Mouse (Mus musculus): ENCODE results near the gene Allc. TPM values are rescaled to one million over a fixed set of nuclear protein-coding genes. Genes with fewer than 3 reads are reported as not detected.

Gene Allc
- polyA plus RNA-seq, 2 experiments = not detected

DNA sequence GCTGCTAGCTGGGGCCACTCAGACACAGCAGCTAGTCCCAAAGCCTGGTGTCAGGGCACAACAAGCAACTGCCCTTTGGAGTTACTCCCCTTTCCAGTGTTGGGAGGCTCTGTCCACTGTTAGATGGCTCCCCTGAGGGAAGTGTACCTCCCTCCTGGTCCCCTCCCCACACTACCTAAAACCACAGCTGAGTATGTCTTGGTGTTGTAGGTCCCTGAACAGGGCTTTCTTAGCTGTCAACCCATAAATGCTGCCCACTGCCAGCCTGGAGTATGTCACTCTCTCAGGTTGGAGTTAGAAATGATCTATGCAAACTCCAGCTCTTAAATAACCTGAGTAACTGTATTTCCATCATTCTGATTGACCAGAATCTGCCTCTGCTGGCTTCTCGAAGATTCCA lies 40.3 kb upstream of the Allc start:
- Histone ChIP-seq H3K4me1 (ENCODE audit: control insufficient read depth, insufficient read depth, low read length) (no peaks in the 10 kb centered on the region), H3K4me2 (replicated peaks; ENCODE audit: low read depth, low read length, severe bottlenecking) (no peak overlapping the region), H3K36me3 (ENCODE audit: control insufficient read depth, insufficient read depth, low read length) (no peaks in the 10 kb centered on the region), H3K4me3 (replicated peaks; ENCODE audit: low read length) (no peak overlapping the region), H3K9ac (ENCODE audit: low read depth, low read length, severe bottlenecking) (no peak overlapping the region), H3K27ac (replicated peaks; ENCODE audit: low read depth, low read length) (no peak overlapping the region), H3K9me3 (ENCODE audit: control insufficient read depth, low read length) (no peaks in the 10 kb centered on the region), H3K27me3 (ENCODE audit: control insufficient read depth, insufficient read depth, low read length) (no peaks in the 10 kb centered on the region)
- no peak for TF ChIP-seq POLR2A (IDR thresholded peaks at IDR 0.05; ENCODE audit: borderline replicate concordance, extremely low read depth, insufficient read depth, insufficient read length)
- DNase-seq (ENCODE audit: low spot score) (no peak), ATAC-seq (ENCODE audit: low FRiP score, low read depth) (no peak)
- WGBS = 77% methylated on average over 1 of the region's 1 CpGs

DNA sequence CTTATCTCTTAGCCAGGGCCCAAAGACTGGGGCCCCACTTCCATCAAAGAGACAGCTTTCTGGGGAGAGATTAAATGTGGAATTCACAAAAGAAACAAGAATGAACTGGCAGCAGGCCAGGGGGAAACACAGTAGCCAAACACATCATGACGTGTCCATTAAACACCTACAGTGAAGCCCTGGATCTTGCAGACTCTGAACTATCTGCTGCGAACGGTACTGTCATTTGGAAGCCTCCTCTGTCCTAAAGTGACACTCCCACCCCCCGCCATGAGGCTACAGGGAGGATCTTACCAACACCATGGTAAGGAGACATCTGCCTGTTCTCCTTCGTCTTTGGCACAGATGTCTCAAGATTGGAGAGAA lies 39.8 kb upstream of the Allc start:
- ATAC-seq (ENCODE audit: low FRiP score, low read depth) (no peak), DNase-seq (ENCODE audit: low spot score) (no peak)
- H3K4me3 ChIP-seq (replicated peaks; ENCODE audit: low read length) = no peak overlapping the region
- H3K9me3 ChIP-seq (ENCODE audit: control insufficient read depth, low read length) = no peaks in the 10 kb centered on the region
- no peak overlapping the region for H3K4me2 ChIP-seq (replicated peaks; ENCODE audit: low read depth, low read length, severe bottlenecking)
- no peaks in the 10 kb centered on the region for H3K36me3 ChIP-seq (ENCODE audit: control insufficient read depth, insufficient read depth, low read length)
- H3K27me3 ChIP-seq (ENCODE audit: control insufficient read depth, insufficient read depth, low read length) = no peaks in the 10 kb centered on the region
- WGBS = 58% methylated on average over 5 of the region's 5 CpGs
- no peak overlapping the region for H3K27ac ChIP-seq (replicated peaks; ENCODE audit: low read depth, low read length)
- H3K4me1 ChIP-seq (ENCODE audit: control insufficient read depth, insufficient read depth, low read length) = no peaks in the 10 kb centered on the region
- H3K9ac ChIP-seq (ENCODE audit: low read depth, low read length, severe bottlenecking) = no peak overlapping the region
- TF ChIP-seq POLR2A (IDR thresholded peaks at IDR 0.05; ENCODE audit: borderline replicate concordance, extremely low read depth, insufficient read depth, insufficient read length) = no peak

DNA sequence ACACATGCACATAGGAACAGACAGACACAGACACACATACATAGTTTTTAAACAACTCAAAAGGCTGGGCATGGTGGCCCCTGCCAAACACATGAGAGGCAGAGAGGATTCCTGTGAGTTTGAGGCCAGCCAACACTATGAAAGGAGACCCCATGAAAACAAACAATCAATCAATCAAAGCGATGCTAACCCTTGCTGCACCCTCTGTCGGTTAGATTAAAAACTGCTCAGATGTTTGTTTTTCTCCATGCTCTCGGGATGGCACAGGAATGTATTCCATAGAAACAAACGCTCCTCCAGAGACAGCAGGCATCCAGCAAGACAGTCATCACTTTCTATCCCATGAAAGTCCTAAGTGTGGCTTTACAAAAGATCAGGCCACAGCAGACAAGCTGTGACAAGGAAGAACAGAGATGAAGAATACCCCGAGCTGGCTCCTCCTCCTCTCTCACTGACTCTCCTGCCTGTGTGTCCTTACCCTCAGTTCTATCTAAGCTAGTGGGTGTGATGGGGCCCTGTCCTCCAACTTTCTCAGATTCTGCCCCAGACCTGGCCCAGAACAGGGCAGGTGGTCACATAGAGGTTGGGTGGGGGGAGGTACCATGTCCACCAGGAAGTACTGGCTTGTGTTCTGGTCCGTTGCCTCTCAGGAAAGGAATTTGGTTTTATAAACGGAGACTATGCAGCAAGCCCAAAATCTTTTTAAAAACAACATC lies 39.3 kb upstream of the Allc start:
- Histone ChIP-seq H3K27ac (replicated peaks; ENCODE audit: low read depth, low read length) (no peak overlapping the region), H3K4me3 (replicated peaks; ENCODE audit: low read length) (no peak overlapping the region), H3K4me2 (replicated peaks; ENCODE audit: low read depth, low read length, severe bottlenecking) (no peak overlapping the region), H3K27me3 (ENCODE audit: control insufficient read depth, insufficient read depth, low read length) (no peaks in the 10 kb centered on the region), H3K4me1 (ENCODE audit: control insufficient read depth, insufficient read depth, low read length) (no peaks in the 10 kb centered on the region), H3K9ac (ENCODE audit: low read depth, low read length, severe bottlenecking) (no peak overlapping the region), H3K9me3 (ENCODE audit: control insufficient read depth, low read length) (no peaks in the 10 kb centered on the region), H3K36me3 (ENCODE audit: control insufficient read depth, insufficient read depth, low read length) (no peaks in the 10 kb centered on the region)
- 34% methylated on average over 7 of the region's 7 CpGs for WGBS
- DNase-seq (ENCODE audit: low spot score) (no peak), ATAC-seq (ENCODE audit: low FRiP score, low read depth) (no peak)
- TF ChIP-seq POLR2A (IDR thresholded peaks at IDR 0.05; ENCODE audit: borderline replicate concordance, extremely low read depth, insufficient read depth, insufficient read length) = no peak

DNA sequence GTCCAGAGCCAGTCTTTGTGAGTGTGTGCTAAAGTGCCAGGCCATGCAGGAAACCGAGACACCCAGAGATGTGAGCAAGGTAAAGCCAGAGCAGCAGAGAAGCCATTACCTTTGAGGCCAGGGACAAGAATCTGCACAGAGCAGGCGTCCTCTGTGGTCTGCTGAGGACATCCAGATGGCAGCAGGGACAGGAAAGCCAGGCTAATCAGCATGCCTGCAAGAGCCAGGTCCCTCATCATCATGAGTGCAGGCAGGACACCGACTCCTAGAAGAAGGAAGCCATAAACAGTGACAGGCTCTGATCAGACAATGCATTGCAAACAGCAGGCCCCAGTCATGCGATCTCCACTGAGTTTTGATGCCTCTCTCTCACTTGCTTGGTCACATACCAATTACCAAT lies 35.0 kb upstream of the Allc start:
- Histone ChIP-seq H3K36me3 (ENCODE audit: control insufficient read depth, insufficient read depth, low read length) (no peaks in the 10 kb centered on the region), H3K4me3 (replicated peaks; ENCODE audit: low read length) (no peak overlapping the region), H3K9ac (ENCODE audit: low read depth, low read length, severe bottlenecking) (no peak overlapping the region), H3K27me3 (ENCODE audit: control insufficient read depth, insufficient read depth, low read length) (no peaks in the 10 kb centered on the region), H3K4me1 (ENCODE audit: control insufficient read depth, insufficient read depth, low read length) (no peaks in the 10 kb centered on the region), H3K4me2 (replicated peaks; ENCODE audit: low read depth, low read length, severe bottlenecking) (no peak overlapping the region), H3K9me3 (ENCODE audit: control insufficient read depth, low read length) (no peaks in the 10 kb centered on the region), H3K27ac (replicated peaks; ENCODE audit: low read depth, low read length) (no peak overlapping the region)
- 40% methylated on average over 4 of the region's 4 CpGs for WGBS
- ATAC-seq (ENCODE audit: low FRiP score, low read depth) (no peak), DNase-seq (ENCODE audit: low spot score) (no peak)
- TF ChIP-seq POLR2A (IDR thresholded peaks at IDR 0.05; ENCODE audit: borderline replicate concordance, extremely low read depth, insufficient read depth, insufficient read length) = no peak

DNA sequence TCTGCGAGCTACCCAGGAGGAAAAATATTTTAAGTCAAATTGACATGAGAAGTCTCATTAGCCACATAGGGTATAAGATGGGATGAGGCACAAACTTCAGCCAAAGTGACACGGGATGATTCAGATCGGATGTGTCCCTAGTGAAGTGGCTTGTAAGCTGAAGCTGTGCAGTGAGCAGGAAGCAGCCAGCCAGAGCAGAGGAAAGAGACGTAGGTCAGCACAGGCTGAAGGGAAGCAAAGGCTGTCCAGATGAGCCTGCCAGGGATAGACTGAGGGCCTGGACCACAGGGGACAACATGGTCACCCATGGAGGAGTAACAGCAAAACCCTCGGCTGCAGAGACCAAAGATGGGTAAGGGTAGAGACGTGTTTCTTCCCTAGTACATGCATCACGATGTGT lies 32.1 kb upstream of the Allc start:
- no peak for TF ChIP-seq POLR2A (IDR thresholded peaks at IDR 0.05; ENCODE audit: borderline replicate concordance, extremely low read depth, insufficient read depth, insufficient read length)
- no peaks in the 10 kb centered on the region for H3K27me3 ChIP-seq (ENCODE audit: control insufficient read depth, insufficient read depth, low read length)
- ATAC-seq (ENCODE audit: low FRiP score, low read depth) (no peak), DNase-seq (ENCODE audit: low spot score) (no peak)
- H3K9ac ChIP-seq (ENCODE audit: low read depth, low read length, severe bottlenecking) = no peak overlapping the region
- no peak overlapping the region for H3K4me3 ChIP-seq (replicated peaks; ENCODE audit: low read length)
- H3K27ac ChIP-seq (replicated peaks; ENCODE audit: low read depth, low read length) = no peak overlapping the region
- no peak overlapping the region for H3K4me2 ChIP-seq (replicated peaks; ENCODE audit: low read depth, low read length, severe bottlenecking)
- H3K36me3 ChIP-seq (ENCODE audit: control insufficient read depth, insufficient read depth, low read length) = no peaks in the 10 kb centered on the region
- H3K9me3 ChIP-seq (ENCODE audit: control insufficient read depth, low read length) = no peaks in the 10 kb centered on the region
- 74% methylated on average over 7 of the region's 7 CpGs for WGBS
- no peaks in the 10 kb centered on the region for H3K4me1 ChIP-seq (ENCODE audit: control insufficient read depth, insufficient read depth, low read length)

DNA sequence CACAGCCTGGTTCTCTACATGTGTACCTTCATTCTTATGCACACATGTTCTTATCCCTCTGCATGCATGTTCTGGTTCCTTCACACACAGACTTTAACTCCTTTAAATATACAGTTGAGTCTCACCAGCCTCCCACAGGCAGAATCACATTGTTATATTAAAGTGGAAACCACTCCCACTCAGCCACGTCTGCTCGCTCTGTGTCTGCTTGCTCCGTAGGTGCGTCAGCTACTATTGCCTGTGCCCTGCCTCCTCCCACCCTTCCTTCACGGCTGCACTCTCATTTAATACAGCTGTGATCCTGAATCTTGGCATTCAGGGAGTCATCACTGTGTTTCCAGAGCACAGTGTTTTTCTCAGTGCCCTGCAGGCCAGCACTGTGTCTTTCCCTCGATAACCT lies 30.1 kb upstream of the Allc start:
- 30% methylated on average over 6 of the region's 6 CpGs for WGBS
- Histone ChIP-seq H3K4me3 (replicated peaks; ENCODE audit: low read length) (no peak overlapping the region), H3K9ac (ENCODE audit: low read depth, low read length, severe bottlenecking) (no peak overlapping the region), H3K27me3 (ENCODE audit: control insufficient read depth, insufficient read depth, low read length) (no peaks in the 10 kb centered on the region), H3K9me3 (ENCODE audit: control insufficient read depth, low read length) (no peaks in the 10 kb centered on the region), H3K4me2 (replicated peaks; ENCODE audit: low read depth, low read length, severe bottlenecking) (no peak overlapping the region), H3K27ac (replicated peaks; ENCODE audit: low read depth, low read length) (no peak overlapping the region), H3K36me3 (ENCODE audit: control insufficient read depth, insufficient read depth, low read length) (no peaks in the 10 kb centered on the region), H3K4me1 (ENCODE audit: control insufficient read depth, insufficient read depth, low read length) (no peaks in the 10 kb centered on the region)
- DNase-seq (ENCODE audit: low spot score) (no peak), ATAC-seq (ENCODE audit: low FRiP score, low read depth) (no peak)
- no peak for TF ChIP-seq POLR2A (IDR thresholded peaks at IDR 0.05; ENCODE audit: borderline replicate concordance, extremely low read depth, insufficient read depth, insufficient read length)
